Mouse (Mus musculus) left cerebral cortex, adult 2 months (tissue): ENCODE results near the gene Pmpcb. TPM values are rescaled to one million over a fixed set of nuclear protein-coding genes. Genes with fewer than 3 reads are reported as not detected.
"Not testable (repeated sequence)": the region's sequence is repeated elsewhere in the genome, so short reads cannot be mapped to it uniquely, and the experiment has no call there.

Source experiments
- DNase-seq, 2 experiments: peaks; one replicate each; pipeline ENCODE4 v3.0.0; 2021 to 2022; ENCODE audit warnings: low spot score in 2 of 2, mixed read lengths in 1 of 2; ENCODE audit errors: extremely low spot score in 1 of 2
- H3K27ac ChIP-seq: fragments of 200-600 bp; 2 replicates; pipeline ENCODE4 v1.8.1; 2022
- H3K4me3 ChIP-seq: fragments of 200-600 bp; 2 replicates; pipeline ENCODE4 v1.8.1; 2022
- CTCF ChIP-seq: fragments of 200-600 bp; IDR thresholded peaks from 2 replicates; pipeline ENCODE4 v1.8.1; 2022; ENCODE audit warnings: antibody characterized with exemption, mild to moderate bottlenecking, moderate library complexity
- intact Hi-C: fragments of 180-260 bp; cut with DNase I; formaldehyde crosslinking; loops from one replicate; pipeline ENCODE4 v1.15.1; 2025
- total RNA-seq, 2 experiments: library from RNA; stranded (reverse); gene quantifications; 2 replicates each; pipeline ENCODE4 v1.2.3; 2021

Gene Pmpcb
- total RNA-seq, 2 experiments from 2014 or later: 66.8 to 68.7 TPM

GRCm38 (mm10) chr5:21706546-21706945, 30.4 kb upstream of the Pmpcb start:
- TF ChIP-seq CTCF: no peak
- Histone ChIP-seq H3K4me3 (no peak overlapping the region), H3K27ac (no peak overlapping the region)
- intact Hi-C loops: no loop called here
- DNase-seq: no peak

DNA sequence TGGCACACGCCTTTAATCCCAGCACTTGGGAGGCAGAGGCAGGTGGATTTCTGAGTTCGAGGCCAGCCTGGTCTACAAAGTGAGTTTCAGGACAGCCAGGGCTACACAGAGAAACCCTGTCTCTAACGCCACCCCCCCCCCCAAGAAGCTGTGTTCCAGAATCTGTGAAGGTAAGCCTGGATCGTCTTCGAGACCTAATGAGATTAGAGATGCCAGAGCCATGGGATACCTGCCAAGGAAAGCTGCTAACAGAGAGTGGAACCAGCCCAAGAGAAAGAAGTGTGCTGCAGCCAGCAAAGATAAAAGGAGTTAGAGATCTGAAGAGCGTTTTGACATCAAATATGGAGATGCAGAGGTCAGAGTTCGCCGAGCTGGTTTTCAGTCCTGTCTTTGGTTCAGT, 28.9 kb upstream of the Pmpcb start:
- H3K27ac ChIP-seq, intact Hi-C loops, DNase-seq, H3K4me3 ChIP-seq: not testable (repeated sequence)

DNA sequence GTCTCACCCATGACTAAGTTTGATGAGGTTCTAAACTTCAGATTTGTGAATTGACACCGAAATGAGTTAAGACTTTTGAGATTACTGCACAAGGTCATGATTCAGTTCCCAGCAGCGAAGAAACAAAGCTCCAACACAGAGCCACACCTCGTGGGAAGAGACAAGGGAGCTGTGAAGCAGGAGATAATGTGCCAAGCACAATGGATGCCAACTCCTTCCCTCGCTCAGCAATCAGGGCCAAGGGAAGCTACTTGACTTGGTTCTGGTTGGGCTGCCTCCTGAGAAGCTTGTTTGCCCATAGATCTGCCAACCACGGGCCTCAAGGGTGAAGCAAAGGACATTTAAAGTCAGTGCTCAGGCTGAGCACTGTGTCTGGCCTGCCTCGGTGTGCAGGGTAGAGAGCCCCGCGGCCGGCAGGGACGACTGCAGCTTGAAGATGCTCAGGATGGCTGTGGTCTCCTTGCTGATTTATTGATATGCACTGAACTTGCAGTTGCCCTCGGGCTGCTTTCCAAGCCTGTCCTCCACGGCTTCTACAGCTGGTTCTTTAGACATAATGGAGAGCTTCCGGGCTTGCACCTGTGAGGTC, 24.7 kb upstream of the Pmpcb start:
- DNase-seq: no peak
- no peak overlapping the region for H3K4me3 ChIP-seq
- TF ChIP-seq CTCF: no peak
- intact Hi-C loops: no loop called here
- no peak overlapping the region for H3K27ac ChIP-seq

DNA sequence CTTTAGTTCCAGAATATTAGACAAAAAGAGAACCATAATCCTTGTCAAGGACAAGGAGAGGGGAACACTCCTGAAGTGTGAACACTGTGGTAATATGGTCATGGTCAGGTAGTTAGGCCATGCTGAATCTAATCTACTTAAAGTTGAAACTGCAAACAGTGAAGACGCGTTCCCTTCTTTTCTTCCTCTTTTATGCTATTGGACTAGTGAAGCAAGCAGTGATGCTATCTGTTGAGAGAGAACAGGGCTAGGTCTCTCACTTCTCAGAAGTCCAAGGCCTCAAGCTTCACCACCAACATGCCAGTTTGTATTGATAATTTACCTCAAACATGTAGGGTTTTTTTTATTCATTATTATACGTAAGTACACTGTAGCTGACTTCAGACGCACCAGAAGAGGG, 22.5 kb upstream of the Pmpcb start:
- intact Hi-C loops: no loop called here
- no peak overlapping the region for H3K27ac ChIP-seq
- no peak overlapping the region for H3K4me3 ChIP-seq
- TF ChIP-seq CTCF: no peak
- no peak for DNase-seq

GRCm38 (mm10) chr5:21717165-21717715, 19.7 kb upstream of the Pmpcb start:
- H3K4me3 ChIP-seq: no peak overlapping the region
- H3K27ac ChIP-seq: no peak overlapping the region
- DNase-seq: no peak
- no peak for TF ChIP-seq CTCF
- intact Hi-C loops: no loop called here

DNA sequence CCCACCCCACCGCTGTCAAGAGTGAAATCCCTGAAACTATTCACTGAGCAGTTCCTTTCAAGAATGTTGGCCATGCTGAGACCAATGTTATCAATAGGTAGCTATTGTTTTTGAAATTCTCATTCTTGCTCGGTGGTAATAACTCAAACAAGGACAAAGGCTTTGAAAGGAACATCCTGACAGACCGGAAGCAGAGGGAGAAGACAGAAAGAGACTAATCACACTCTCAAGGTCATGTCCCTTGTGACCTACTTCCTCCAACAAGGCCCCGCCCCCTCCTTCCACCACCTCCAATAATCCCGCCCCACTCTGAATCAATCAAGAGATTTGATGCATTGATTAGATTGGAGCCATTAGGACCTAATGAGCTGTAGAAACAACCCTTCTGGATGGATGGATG, 18.4 kb upstream of the Pmpcb start:
- no peak for DNase-seq
- intact Hi-C loops: no loop called here
- no peak overlapping the region for H3K27ac ChIP-seq
- no peak for TF ChIP-seq CTCF
- no peak overlapping the region for H3K4me3 ChIP-seq

- DNase-seq: no peak
- intact Hi-C loops: no loop called here
- Histone ChIP-seq H3K4me3 (no peak overlapping the region), H3K27ac (no peak overlapping the region)
- no peak for TF ChIP-seq CTCF
Observed at GRCm38 (mm10) chr5:21719209-21719608, 17.7 kb upstream of the Pmpcb start.

DNA sequence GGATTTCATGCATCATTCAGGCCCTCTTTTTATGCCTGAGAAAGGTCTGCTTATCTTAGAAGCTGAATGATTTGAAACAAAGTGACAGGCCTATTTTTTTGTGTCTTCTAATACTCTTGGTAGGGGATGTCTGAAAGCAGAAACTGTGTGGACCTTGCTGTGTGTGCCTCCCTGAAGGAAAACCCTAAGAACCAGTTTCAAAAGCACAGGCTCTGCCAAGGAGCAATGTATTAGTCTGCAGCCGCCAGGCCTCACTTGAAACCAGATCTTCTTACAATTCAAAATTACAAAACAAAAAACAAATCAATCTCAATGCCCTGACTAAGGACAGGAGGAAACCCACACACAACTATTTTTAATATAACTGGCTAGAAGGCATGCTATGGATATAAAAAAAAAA, 12.5 kb upstream of the Pmpcb start:
- intact Hi-C loops: no loop called here

GRCm38 (mm10) chr5:21724872-21725271, 12.1 kb upstream of the Pmpcb start:
- intact Hi-C loops: no loop called here
- no peak for TF ChIP-seq CTCF
- no peak for DNase-seq
- Histone ChIP-seq H3K27ac (no peak overlapping the region), H3K4me3 (no peak overlapping the region)

More for the DNA sequence above, 12.5 kb upstream of the Pmpcb start:
- DNase-seq: no peak
- Histone ChIP-seq H3K27ac (no peak overlapping the region), H3K4me3 (no peak overlapping the region)
- no peak for TF ChIP-seq CTCF

DNA sequence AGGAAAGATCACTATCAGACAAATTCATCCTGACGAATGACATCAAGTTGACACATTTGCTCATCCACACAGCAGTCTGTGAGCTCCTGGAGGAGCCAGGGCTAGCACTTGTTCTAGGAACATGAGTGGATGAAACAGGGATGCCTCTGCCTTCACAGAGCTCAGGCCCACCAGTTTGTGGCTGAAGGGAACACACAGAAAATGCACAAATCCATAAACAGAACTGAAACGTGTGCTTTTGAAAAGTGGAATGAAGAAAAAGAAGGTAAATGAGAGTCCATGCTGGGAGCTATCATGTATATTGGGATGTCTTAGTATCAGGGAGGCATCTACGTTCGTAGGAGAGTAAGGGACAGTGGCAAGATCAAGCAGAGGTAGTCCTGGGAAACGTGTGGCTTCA, 7.8 kb upstream of the Pmpcb start:
- Histone ChIP-seq H3K4me3 (no peak overlapping the region), H3K27ac (no peak overlapping the region)
- no peak for DNase-seq
- intact Hi-C loops: no loop called here
- no peak for TF ChIP-seq CTCF

DNA sequence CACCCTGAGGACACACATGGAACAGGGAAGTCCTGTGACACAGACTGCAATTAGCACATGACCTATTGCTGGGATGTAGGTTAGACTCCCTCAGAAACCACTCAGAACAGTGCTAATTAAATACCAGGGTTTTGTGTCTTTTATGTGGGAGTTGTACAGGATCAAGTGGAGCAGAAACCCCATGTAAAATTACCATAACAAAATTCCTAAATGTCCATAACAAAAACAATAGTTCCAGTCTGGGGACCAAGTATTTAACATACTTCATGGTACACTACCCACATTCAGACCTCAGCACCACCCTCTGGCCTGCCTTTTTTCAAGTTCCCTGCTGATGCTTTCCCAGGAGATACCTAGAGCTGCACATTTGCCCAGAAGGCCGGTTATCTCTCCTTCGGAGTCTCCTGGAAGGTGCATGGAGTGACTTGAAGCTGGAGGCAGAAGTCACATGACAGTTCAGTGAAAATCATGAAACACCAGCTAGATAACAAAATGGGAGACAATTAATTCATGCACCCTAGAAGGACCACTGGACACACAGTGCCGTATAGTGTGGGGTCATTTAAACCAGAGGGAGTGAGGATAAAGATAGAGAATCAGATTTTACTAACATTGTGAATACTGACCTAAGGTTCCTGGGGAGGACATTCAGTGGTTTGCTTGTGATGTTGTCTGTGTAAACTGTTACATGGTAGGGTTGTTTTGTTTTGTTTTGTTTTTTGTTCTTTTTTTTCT, 4.6 kb upstream of the Pmpcb start:
- TF ChIP-seq CTCF: no peak
- Histone ChIP-seq H3K4me3 (no peak overlapping the region), H3K27ac (peak overlapping the region; percentile 82)
- no peak for DNase-seq
- intact Hi-C loops: loop anchor here (2.0 to 10.0 kb wide), 2 partner anchors 32 to 468 kb away; partner anchors contain the start of gene Napepld

- no peak overlapping the region for H3K4me3 ChIP-seq
- H3K27ac ChIP-seq: peak overlapping the region; percentile 82
- intact Hi-C loops: loop anchor here (2.0 to 10.0 kb wide), 2 partner anchors 32 to 468 kb away; partner anchors contain the start of gene Napepld
- peak; percentile 64 to 85 for DNase-seq
- TF ChIP-seq CTCF: peak; percentile 55
Observed at GRCm38 (mm10) chr5:21732930-21733329, 4.0 kb upstream of the Pmpcb start.

- intact Hi-C loops: loop anchor here (5.0 to 10.0 kb wide), 3 partner anchors 303 to 782 kb away; no protein-coding TSS in a partner anchor
- Histone ChIP-seq H3K27ac (no peak overlapping the region), H3K4me3 (peak overlapping the region; percentile 14)
- TF ChIP-seq CTCF: no peak
- DNase-seq: no peak
Observed at GRCm38 (mm10) chr5:21735100-21735499, 1.8 kb upstream of the Pmpcb start.
